Mouse (Mus musculus) midbrain, embryonic 12.5 days (tissue): ENCODE results near the gene Gm37240. TPM values are rescaled to one million over a fixed set of nuclear protein-coding genes. Genes with fewer than 3 reads are reported as not detected.

ENCODE experiments used
- ATAC-seq: fragments of 200-750 bp; cut with Nextera tagmentation; 2 replicates; pipeline ENCODE4 v1.8.0; 2017; ENCODE audit warnings: low read depth, moderate TSS enrichment, moderate library complexity; ENCODE audit not compliant: low FRiP score
- H3K27ac ChIP-seq: fragments of 300-500 bp; sonication (generic); replicated peaks from 2 replicates; pipeline ENCODE4 v1.5.1; 2016; ENCODE audit warnings: mild to moderate bottlenecking
- H3K27me3 ChIP-seq: fragments of 300-500 bp; sonication (generic); 2 replicates; pipeline ENCODE4 v1.6.1; 2016; ENCODE audit warnings: mild to moderate bottlenecking
- H3K36me3 ChIP-seq: fragments of 300-500 bp; sonication (generic); 2 replicates; pipeline ENCODE4 v1.6.1; 2016
- H3K4me1 ChIP-seq: fragments of 300-500 bp; sonication (generic); 2 replicates; pipeline ENCODE4 v1.6.1; 2016
- H3K4me2 ChIP-seq: fragments of 300-500 bp; sonication (generic); replicated peaks from 2 replicates; pipeline ENCODE4 v1.6.1; 2016; ENCODE audit warnings: mild to moderate bottlenecking, moderate library complexity
- H3K4me3 ChIP-seq: fragments of 300-500 bp; sonication (generic); 2 replicates; pipeline ENCODE4 v1.5.1; 2016; ENCODE audit warnings: mild to moderate bottlenecking
- H3K9ac ChIP-seq: fragments of 300-500 bp; sonication (generic); replicated peaks from 2 replicates; pipeline ENCODE4 v1.6.1; 2016; ENCODE audit warnings: mild to moderate bottlenecking, moderate library complexity
- H3K9me3 ChIP-seq: fragments of 300-500 bp; sonication (generic); 2 replicates; pipeline ENCODE4 v1.6.1; 2016; ENCODE audit warnings: mild to moderate bottlenecking
- WGBS: fragments of 180-500 bp; shearing (Covaris S2); methylation state at CpG from one replicate; pipeline ENCODE4 v1.1.7; 2016; 5-methylcytosine and 5-hydroxymethylcytosine counted together
- polyA plus RNA-seq: library from polyadenylated mRNA; unstranded; fragments of >200 nt; fragmentation: Nextera tagmentation; extraction: Ambion mirVana; gene quantifications from 2 replicates; pipeline ENCODE4 v1.2.1, GENCODE M21; 2016

Gene Gm37240
- polyA plus RNA-seq, 1 experiment from 2014 or later = 0.96 TPM

DNA sequence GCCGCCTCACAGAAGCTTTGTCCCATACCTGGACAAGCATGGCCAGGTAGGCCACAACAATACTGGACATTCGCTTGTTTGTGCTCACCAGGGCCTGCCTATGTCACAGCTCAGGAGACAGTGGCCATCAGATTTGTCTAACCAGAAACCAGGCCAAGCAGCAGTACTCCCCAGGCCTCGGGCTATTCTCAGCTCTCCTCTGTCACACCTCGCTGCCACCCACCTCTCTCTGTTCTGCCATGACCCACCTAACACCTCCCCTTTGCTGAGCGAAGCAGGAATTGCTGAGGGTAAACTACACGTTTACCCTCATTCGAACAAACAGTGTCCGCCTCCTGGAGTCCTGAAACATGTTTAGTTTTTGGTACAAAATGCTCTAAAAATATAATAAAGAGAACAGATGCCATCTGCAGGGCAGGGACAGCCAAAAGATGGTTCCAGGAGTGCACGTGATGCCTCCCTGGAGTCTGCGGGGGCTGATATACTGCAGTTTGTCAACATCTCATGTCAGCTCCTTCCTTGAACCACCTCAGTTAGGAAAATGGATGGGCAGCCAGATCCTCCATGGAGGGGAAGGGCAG is 222.6 kb downstream of the Gm37240 start:
- no peak for ATAC-seq
- Histone ChIP-seq H3K27ac (no peak overlapping the region), H3K9ac (no peak overlapping the region), H3K27me3 (no peaks in the 10 kb centered on the region), H3K4me3 (no peak overlapping the region), H3K4me1 (no peaks in the 10 kb centered on the region), H3K36me3 (no peaks in the 10 kb centered on the region), H3K4me2 (no peak overlapping the region), H3K9me3 (no peaks in the 10 kb centered on the region)
- 87% methylated on average over 10 of the region's 10 CpGs for WGBS

DNA sequence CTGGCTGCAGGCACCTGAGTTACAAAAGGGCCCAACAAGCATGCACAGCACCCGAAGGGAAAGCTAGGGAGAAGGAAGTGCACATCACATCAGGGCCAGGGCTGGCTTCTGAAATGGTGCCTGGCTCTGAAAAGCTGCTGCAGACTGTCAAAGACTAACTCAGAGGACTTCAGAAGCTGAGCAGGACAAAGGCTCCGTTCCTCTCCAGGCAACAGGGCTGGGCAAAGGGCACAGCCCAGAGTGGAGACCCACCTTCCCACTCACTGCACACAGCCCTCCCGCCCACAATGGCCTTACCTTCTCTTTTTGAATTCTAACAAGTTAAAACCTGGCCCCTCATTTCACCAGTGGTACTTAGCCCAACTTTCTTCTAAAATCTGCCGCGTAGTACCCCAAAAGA is 223.5 kb downstream of the Gm37240 start:
- 80% methylated on average over 5 of the region's 5 CpGs for WGBS
- Histone ChIP-seq H3K36me3 (no peaks in the 10 kb centered on the region), H3K27ac (no peak overlapping the region), H3K4me3 (no peak overlapping the region), H3K27me3 (no peaks in the 10 kb centered on the region), H3K9ac (no peak overlapping the region), H3K4me1 (no peaks in the 10 kb centered on the region), H3K9me3 (no peaks in the 10 kb centered on the region), H3K4me2 (no peak overlapping the region)
- ATAC-seq = no peak

DNA sequence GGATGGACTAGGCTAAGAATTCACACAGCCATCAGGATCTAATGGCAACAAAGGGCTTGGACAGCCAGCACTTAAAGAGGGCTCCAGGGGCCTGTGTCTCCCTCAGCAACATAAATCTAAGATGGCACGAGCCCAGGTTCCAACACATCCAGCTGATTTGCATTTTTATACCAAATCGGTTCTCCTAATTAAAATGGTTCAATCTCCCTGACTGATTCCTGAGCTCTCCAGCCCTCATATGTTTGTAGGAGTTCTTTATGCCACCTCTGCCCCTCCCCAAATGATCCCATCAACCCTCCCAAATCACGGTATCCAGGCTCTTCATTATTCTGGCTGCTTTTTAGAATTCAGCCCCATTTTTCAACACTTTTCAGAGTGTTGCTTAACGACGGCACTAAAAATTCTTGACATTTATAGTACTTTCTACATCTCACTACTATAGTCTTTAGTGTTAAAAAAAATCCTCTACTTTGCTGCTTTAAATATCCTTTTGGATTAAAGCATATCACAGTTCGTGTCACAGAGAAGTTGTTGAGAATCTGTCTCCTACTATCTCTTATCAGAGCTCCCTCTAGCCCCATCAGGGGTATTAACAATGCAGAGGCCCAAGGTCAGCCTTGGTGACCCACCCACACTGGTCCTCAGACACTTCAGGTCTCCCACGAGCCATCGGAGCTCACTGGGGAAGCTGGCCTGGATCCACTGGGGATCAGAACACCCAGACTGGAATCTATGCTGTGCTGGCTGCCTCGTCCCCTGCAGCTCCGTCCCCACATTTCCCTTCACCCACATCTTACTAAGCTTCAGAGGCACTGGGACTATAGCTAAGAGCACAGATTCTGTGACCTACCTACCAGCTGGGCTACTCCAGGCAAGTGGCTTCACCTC is 225.1 kb downstream of the Gm37240 start:
- no peak for ATAC-seq
- no peaks in the 10 kb centered on the region for H3K27me3 ChIP-seq
- WGBS = 86% methylated on average over 10 of the region's 10 CpGs
- no peaks in the 10 kb centered on the region for H3K9me3 ChIP-seq
- H3K4me1 ChIP-seq = no peaks in the 10 kb centered on the region
- H3K9ac ChIP-seq = no peak overlapping the region
- H3K4me3 ChIP-seq = no peak overlapping the region
- no peaks in the 10 kb centered on the region for H3K36me3 ChIP-seq
- H3K4me2 ChIP-seq = no peak overlapping the region
- no peak overlapping the region for H3K27ac ChIP-seq

DNA sequence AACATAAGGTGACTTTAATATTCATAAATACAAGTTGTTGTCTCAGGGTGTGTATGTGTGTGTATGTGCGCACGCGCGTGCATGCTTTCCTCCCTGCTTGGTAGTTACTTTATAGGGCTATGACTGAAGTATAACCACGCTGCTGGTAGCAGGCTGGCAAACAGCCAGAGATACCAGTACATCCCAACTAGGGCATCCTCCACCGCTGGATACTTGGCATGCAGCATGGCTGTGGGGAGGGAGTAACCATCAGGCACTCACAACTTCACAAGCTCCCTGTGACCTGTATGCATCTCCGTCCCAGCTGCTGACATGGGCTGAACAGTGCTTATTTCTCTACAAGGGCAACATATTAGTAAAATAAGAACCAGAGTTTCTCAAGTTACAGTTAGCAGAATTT is 227.6 kb downstream of the Gm37240 start:
- no peak for ATAC-seq
- no peak overlapping the region for H3K27ac ChIP-seq
- no peaks in the 10 kb centered on the region for H3K4me1 ChIP-seq
- H3K36me3 ChIP-seq = no peaks in the 10 kb centered on the region
- no peak overlapping the region for H3K9ac ChIP-seq
- H3K4me2 ChIP-seq = no peak overlapping the region
- H3K4me3 ChIP-seq = no peak overlapping the region
- WGBS = 90% methylated on average over 7 of the region's 7 CpGs
- no peaks in the 10 kb centered on the region for H3K9me3 ChIP-seq
- H3K27me3 ChIP-seq = no peaks in the 10 kb centered on the region

DNA sequence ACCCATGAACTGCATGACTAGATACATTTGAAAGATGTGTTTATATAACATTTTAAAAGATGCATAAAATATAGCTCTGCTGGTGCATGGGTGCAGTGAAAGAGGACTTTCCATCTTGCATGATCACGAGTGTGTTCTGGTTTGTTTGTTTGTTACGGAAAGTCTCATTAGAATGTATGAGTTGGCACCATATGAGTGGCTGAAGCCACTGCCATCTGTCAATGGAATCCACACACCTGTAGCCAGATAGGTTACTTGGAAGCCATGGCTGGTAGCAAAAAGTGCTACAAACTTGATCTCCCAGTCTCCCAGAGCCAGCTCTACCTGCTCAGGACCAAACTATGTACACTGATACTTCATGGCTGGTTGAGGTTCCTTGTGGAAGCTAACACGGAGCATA is 231.8 kb downstream of the Gm37240 start:
- Histone ChIP-seq H3K27me3 (no peaks in the 10 kb centered on the region), H3K27ac (no peak overlapping the region), H3K4me2 (no peak overlapping the region), H3K9me3 (no peaks in the 10 kb centered on the region), H3K9ac (no peak overlapping the region), H3K4me3 (no peak overlapping the region), H3K36me3 (0 out of 2 replicates have a peak, but pooled peaks cover 8% of the 10 kb centered on the region), H3K4me1 (no peaks in the 10 kb centered on the region)
- WGBS = 92% methylated on average over 3 of the region's 3 CpGs
- ATAC-seq = no peak

DNA sequence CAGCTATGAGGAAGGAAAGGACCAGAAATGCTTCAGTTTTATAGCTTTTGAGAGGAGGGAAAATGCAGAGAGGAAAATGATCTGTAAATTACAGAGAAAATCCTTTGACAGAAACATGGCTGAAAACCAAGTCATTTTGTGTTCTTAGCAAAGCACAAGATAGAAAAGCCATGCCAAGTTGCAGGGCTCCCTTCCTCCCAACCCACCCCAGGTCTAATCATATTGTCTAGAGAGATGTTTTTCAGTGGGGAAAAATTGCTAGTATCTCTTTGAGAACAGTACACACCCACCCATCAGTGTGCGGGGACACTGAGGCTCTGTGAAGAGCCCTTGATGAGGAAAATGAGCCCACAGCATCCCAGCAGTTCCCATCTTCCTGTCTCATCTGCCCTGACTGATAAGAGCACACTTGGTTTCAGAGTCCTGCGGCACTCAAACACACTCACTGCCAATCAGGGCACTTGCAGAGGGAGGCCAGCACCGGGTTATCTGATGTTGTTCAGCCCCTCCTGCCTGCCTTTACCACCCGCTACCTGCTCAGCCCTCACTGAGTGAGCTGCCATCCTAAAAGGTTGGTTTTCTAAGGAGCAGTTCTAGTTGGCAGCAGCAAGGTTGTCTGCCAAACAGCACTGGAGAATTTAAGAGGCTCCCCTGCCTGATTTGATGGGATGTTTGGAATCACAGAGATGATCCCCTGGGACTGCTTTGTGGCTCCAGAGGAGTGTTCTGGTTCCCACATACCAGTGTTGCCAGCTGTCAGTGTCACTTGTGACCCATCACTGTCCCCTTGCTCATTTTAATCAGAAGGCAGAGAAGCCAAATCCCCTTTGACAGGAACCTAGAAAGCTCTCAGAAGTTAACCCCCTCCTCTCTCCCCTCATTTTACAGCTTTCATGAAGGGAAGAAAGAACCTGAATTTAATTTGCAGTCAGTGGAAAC is 234.3 kb downstream of the Gm37240 start:
- WGBS = 81% methylated on average over 4 of the region's 4 CpGs
- H3K4me1 ChIP-seq = no peaks in the 10 kb centered on the region
- no peaks in the 10 kb centered on the region for H3K27me3 ChIP-seq
- 0 out of 2 replicates have a peak, but pooled peaks cover 8% of the 10 kb centered on the region for H3K36me3 ChIP-seq
- no peak overlapping the region for H3K27ac ChIP-seq
- no peak overlapping the region for H3K4me3 ChIP-seq
- H3K9ac ChIP-seq = no peak overlapping the region
- no peak overlapping the region for H3K4me2 ChIP-seq
- no peak for ATAC-seq
- no peaks in the 10 kb centered on the region for H3K9me3 ChIP-seq

DNA sequence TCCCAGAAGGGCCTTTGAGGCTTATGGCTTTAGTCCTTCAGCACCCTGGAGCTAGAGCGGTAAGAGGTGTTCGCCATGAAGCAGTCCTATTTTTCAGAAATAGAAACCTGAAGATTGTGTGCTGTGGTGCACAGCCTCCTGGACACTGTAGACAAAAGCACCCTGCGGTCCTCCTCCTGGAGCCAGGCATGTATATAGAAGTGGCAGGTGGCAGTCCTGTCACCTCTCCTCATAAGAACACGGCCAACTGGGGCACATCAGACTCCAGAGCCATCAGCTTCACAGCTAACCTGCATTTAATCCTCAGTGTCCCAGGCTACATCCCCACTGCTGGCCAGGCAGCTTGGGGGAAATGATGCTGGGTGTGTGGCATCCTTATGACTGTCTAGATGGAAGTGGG is 238.1 kb downstream of the Gm37240 start:
- Histone ChIP-seq H3K9me3 (no peaks in the 10 kb centered on the region), H3K4me1 (peaks cover 3% of the 10 kb centered on the region; the same call in 1 of the 2 replicates), H3K36me3 (0 out of 2 replicates have a peak, but pooled peaks cover 8% of the 10 kb centered on the region), H3K27ac (no peak overlapping the region), H3K9ac (no peak overlapping the region), H3K4me2 (no peak overlapping the region), H3K4me3 (no peak overlapping the region), H3K27me3 (no peaks in the 10 kb centered on the region)
- ATAC-seq = no peak
- WGBS = 93% methylated on average over 4 of the region's 4 CpGs

DNA sequence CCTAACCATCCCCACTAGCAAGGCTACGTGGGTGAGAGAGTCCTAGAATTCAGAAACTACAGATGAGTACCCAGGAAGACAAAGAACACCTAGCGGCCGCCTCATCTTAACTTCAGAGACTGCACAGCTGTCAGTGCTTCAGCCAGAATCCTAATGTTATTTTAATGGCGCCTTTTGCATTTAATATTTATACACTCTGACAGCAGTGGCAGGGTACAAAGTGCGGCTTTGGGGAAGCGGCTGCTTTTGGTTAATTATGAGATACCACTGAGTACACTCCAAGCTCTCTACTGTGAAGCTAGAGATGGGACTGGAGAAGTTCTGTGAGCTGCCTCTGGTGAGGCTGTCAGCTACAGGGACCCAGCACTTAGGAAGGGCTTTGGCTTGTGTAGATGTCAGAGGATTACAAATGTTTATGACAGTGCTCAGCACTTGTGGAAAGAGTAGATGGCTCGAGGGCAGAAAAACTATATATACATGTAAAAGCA is 241.8 kb downstream of the Gm37240 start:
- H3K4me3 ChIP-seq = no peak overlapping the region
- no peak for ATAC-seq
- no peak overlapping the region for H3K4me2 ChIP-seq
- no peaks in the 10 kb centered on the region for H3K9me3 ChIP-seq
- H3K27ac ChIP-seq = no peak overlapping the region
- H3K36me3 ChIP-seq = no peaks in the 10 kb centered on the region
- WGBS = 90% methylated on average over 7 of the region's 7 CpGs
- no peaks in the 10 kb centered on the region for H3K27me3 ChIP-seq
- H3K4me1 ChIP-seq = peaks cover 3% of the 10 kb centered on the region; the same call in 1 of the 2 replicates
- no peak overlapping the region for H3K9ac ChIP-seq

DNA sequence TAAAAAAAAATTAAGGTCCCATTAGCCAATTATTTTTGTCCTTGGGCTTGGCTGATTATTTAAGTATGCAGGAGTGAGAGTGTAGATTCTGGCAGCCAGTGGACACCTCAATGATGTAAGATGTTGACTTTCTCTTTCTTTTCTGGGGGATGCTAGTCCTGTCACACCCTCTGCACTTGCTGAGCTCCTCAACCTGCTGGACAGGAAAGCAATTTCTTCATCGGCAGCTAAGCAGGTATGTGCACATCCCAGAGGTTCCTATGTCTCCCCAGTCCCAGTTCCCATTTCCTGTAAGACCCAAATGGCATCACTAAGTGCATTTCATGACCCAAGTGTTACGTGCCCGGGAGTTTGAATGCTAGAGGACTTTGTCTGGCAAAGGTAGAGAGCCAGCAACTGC is 242.5 kb downstream of the Gm37240 start:
- no peak for ATAC-seq
- Histone ChIP-seq H3K27ac (no peak overlapping the region), H3K27me3 (no peaks in the 10 kb centered on the region), H3K4me2 (no peak overlapping the region), H3K36me3 (no peaks in the 10 kb centered on the region), H3K9me3 (no peaks in the 10 kb centered on the region), H3K9ac (no peak overlapping the region), H3K4me1 (peaks cover 3% of the 10 kb centered on the region; the same call in 1 of the 2 replicates), H3K4me3 (no peak overlapping the region)
- WGBS = 95% methylated on average over 3 of the region's 3 CpGs

DNA sequence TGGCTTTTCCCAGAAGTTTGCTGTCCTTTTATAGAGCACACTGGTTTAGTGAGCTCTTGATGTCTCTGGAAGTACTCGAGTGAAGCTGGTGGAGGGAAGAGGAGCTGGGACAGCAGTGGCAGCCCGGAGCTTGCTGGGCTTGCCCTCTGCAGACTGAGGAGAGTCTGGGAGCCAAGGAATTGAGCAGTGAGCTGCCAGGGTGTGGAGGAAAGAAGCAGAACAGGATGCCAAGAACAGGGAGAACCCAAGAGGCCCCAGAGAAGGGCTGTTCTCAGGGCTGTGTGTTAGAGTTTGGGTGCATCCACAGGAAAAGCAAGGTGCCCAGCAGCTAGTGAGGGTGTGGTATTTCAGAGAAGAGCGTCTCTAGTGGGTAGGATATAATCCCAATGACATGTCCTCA is 245.6 kb downstream of the Gm37240 start:
- Histone ChIP-seq H3K9ac (no peak overlapping the region), H3K4me1 (no peaks in the 10 kb centered on the region), H3K36me3 (peaks cover 10% of the 10 kb centered on the region; the same call in 1 of the 2 replicates), H3K4me2 (no peak overlapping the region), H3K9me3 (no peaks in the 10 kb centered on the region), H3K4me3 (no peak overlapping the region), H3K27me3 (no peaks in the 10 kb centered on the region), H3K27ac (no peak overlapping the region)
- WGBS = 84% methylated on average over 3 of the region's 3 CpGs
- no peak for ATAC-seq

DNA sequence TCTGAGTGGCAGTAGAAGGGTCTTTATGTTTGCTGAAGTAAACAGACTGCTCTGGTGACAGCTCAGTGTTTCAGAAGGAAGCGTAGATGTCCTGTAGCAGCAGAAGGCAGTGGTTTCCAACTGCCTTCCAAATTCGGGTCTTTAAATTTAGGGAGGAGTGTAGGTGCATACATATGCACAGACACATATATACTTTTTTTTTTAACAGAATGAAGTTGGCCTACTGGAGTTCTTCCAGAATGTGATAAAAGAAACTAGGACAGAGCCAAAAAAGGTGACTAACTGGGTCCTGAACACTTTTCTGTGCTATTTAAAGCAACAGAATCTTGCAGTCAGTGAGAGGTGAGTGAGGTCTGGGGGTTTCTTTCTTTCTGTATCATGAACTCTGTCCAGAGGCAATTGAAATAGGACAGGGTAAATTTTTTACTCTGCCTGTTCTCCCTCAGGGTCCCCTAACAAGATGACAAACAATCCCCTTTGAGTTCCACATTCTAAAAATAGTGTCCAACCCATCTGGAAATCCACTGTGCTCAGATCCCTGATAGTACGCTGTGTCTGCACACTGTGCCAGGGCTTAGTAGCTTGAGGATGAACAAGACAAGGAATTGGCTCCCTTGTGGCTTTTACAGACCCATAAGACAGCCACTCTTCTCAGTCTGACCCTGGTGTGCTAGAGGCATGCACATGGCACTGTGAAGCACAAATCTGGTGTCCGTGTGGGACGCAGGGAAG is 250.4 kb downstream of the Gm37240 start:
- Histone ChIP-seq H3K4me1 (no peaks in the 10 kb centered on the region), H3K9me3 (no peaks in the 10 kb centered on the region), H3K27ac (no peak overlapping the region), H3K9ac (no peak overlapping the region), H3K36me3 (peaks cover 10% of the 10 kb centered on the region; the same call in 1 of the 2 replicates), H3K27me3 (no peaks in the 10 kb centered on the region), H3K4me3 (no peak overlapping the region), H3K4me2 (no peak overlapping the region)
- 97% methylated on average over 5 of the region's 5 CpGs for WGBS
- ATAC-seq = no peak
